Mouse (Mus musculus) erythroid progenitor cell, adult 5-6 weeks (primary cell): ENCODE results near the gene Etfa. TPM values are rescaled to one million over a fixed set of nuclear protein-coding genes. Genes with fewer than 3 reads are reported as not detected.

Source experiments
- ATAC-seq: replicated peaks from 2 replicates; pipeline ENCODE4 v1.8.0; 2016; ENCODE audit warnings: moderate number of reproducible peaks, mild to moderate bottlenecking, moderate TSS enrichment, inconsistent platforms; ENCODE audit not compliant: poor library complexity, low FRiP score, severe bottlenecking
- total RNA-seq, 2 experiments: library from RNA; stranded (forward) in 1 of 2; stranded (reverse) in 1 of 2; fragments of 150-400 nt in 1 of 2; fragments of 186-747, 209-891 nt in 1 of 2; gene quantifications; 2 replicates each; pipeline versions ENCODE4 v1.2.3 to v1.2.4; 2015 to 2017; ENCODE audit warnings: low replicate concordance in 2 of 2

The Etfa gene
- total RNA-seq, 2 experiments from 2014 or later, result 40.6 to 54.1 TPM

DNA sequence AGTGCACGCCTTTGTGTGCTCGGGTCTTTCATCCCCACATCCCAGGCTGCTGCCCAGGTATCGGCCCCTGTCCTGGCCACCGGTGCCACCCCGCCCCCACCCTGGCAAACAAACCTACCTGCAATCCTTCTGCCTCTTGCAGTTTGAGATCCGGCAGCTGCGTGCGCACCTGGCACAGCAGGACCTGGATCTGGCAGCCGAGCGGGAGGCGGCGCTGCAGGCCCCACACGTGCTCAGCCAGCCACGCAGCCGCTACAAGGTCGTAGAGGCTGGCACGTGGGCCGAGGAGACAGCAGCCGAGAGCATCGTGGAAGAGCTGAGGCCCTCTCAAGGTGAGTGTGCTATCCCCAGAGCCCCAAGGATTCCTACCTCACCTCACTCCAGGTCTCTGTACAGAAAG lies 81.9 kb downstream of the Etfa start:
- no peak for ATAC-seq

DNA sequence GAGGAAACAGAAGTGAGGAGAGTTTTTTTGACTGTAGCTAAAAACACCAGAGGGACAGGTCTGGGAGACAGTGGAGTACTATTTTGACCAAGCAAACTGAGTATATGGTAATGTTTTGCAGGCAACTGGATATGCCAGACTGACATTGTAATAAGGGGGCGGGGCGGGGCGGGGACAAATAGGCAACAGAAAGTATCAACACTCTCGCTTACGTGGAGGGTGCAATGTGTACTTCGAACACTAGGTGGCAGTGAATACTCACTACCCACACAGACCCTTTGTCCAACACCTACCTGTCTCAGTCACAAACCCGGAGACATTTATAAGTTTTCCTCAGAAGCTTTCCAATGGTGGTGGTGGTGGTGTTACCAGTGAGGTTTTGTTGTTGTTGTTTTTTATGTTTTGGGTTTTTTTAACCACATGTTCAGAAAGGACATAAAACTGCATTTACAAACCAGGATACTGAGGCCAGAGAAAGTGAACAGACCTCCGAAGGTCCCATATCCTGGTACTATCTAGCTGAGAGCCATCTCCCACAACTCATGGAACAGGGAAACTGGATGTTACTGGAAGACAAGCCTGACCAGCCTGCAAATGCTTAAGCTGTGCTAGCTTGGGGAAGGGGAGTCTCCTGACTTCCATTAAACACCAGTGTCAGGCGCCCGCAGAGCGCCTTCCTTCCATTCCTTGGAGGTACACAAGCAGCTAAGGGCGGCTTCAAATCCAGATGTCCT lies 82.6 kb downstream of the Etfa start:
- no peak for ATAC-seq

DNA sequence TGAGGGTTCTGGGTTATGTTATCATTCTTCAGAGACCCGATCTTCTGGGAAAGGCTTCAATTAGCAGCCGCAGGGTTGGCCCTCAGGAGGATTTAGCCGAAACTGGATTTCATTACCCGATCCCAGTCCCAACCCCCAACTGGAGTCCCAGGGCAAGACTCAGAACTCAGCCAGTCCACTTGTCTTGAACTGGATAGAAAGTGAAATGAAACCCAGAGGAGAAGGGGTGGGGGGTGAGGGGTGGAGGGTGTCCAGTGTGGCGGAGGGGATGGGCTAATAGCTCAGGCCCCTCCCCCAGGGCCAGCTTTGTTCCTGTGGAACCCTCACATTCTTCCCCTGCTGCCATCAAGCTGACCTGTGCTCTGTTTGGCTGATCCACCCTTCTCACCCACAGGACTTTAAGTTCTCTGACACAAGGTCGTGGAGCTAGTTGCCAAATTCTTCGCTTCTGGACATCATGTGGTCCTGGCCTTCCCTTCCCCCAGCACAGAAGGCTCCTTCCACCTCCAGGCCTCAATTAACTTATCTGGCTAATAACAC lies 86.7 kb downstream of the Etfa start:
- no peak for ATAC-seq

DNA sequence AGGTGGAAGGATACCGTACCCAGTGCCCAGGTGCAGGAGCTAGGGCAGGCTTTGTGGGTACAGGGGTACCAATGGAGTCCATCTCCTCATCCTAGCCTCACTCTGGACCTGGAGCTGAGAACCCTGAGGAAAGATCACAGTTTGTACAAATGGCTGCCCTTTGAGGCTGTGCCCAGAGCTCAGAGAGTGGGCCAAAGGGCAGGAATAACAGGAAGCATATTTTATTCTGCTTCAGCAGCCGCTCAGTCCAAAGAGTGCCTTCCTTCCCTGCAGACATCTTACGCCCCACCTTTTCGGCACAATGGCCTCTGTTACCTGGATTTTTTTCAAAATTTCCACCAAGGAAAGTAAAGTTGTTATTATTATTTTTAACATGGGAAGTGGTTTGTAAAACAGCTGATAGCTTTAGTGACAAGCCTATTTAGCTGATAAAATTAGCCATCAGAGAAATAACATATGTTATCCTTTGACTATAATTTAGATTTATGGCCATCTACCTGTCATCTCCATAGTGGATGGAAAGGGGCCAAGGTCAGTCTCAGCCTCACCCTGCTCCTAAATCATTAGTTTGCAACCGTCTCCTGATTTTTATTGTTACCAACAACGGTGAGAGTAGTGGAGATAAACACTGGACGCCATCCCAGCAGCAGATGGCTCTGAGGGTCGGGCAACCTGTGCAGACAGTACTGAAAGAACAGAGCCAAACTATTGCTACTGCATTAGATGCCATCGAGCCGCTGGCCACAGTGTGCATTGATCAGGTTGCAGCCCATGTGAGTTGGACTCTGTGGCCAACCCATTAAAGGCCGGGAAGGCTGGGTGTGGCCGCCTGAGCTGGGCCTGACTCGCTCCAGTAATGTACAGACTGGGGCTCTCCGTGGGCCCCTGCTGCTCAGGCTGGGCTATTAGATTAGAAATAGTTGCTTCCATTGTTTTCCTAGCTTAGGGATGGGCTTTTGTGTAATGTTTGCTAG lies 88.3 kb downstream of the Etfa start:
- ATAC-seq, result no peak

DNA sequence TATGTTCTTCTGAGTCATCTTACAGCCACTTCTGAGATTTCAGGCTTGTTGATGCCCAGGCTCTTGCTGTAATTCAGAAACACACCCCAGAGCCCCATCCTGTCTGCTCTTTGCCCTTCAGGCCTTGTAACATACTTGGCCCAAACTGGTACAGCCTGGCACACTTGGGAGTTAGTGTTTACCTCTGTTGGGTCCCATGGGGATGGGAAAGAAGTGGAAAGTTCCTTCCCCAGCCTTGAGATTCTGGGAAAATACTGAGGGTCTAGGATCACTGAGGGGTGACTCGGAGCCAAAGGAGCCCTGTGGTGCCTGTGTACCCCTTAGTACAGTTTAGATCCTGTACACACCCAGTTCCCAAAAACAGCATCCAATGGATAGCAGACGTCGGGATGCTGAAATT lies 90.3 kb downstream of the Etfa start:
- no peak for ATAC-seq

DNA sequence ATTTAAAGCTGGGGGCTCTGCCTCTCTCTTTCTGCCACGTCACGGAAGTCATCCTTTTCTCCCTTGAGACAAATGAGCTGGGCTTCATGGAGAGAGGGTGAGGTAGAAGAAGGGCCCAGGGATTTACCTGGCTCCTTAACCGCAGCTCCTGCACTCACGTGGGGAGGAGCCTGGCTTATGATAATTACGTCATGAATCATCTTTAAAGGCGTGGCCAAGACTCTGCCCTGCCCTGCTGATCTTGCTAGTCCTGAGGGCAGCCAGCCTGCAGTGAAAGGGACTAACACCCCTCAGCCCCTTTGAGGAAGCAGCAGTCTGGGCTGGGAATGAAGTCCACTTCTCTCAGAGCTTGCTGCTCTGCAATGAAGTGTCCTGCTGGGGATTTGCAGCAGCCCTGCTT lies 100.9 kb downstream of the Etfa start:
- ATAC-seq, result no peak

DNA sequence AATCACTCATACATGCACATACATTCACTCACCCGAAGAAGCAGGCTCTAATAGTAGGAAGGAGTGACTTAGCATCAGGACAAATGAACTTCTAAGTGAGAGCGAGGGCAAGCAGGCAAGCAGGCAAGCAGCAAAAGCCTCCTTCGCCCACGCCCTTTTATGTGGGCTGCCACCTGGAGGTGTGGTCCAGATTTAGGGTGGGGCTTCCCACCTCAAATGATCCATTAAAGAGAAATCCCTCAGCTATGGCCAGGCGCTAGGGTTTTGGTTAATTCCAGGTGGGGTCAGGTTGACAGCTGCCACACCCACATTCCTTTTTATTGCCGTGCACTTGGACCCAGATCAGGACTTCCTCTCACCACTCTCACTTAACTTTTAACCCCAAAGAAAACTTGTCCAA lies 101.6 kb downstream of the Etfa start:
- no peak for ATAC-seq

DNA sequence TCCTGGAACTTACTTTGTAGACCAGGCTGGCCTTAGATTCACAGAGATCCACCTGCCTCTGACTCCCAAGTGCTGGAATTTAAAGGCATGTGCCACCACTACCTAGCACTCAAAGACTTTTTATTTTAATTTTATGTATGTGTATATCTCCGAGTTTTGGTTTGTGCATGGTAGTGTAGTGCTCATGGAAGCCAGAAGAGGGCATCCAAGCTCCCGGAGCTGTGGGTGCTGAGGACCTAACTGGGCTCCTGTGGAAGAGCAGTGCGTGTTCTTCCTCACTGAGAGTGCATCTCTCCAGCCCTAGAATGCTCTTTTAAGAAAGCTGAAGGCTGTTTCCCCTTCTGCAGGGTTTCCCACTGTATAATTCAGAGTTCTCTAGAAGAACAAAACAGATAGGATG lies 102.2 kb downstream of the Etfa start:
- no peak for ATAC-seq

DNA sequence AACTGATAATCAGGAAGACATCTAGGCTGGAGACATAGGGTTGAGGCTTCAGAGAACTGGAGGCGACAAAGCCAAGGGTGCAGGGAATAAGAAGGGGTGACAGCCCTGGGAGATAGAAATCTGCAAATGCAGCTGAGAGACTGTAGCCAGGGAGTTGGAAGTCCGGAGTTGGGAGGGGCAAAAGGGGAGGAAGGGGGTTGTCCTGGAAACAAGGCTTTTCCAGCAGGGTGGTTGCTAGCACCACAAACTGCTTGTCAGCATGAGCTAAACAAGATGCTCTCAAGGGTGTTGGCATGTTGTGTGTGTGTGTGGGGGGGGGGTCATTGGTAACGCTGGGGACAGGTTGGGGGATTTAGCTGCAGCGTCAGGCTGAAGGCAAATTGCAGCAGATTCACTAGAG lies 103.2 kb downstream of the Etfa start:
- no peak for ATAC-seq

DNA sequence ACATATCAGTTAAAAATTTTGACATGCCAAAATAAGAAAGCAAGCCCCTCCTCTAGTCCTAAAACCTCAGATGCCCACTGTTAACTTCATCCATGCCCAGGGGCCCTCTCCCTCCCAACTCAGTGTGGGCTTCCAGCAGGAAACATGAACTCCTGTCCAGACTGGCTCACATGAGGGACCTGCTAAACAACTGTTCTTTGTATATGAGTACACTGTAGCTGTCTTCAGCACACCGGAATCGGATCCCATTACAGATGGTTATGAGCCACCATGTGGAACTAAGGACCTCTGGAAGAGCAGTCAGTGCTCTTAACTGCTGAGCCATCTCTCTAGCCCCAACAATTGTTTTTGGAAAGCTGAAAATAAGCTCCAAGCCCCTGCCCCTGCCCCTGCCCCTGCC lies 105.3 kb downstream of the Etfa start:
- no peak for ATAC-seq

DNA sequence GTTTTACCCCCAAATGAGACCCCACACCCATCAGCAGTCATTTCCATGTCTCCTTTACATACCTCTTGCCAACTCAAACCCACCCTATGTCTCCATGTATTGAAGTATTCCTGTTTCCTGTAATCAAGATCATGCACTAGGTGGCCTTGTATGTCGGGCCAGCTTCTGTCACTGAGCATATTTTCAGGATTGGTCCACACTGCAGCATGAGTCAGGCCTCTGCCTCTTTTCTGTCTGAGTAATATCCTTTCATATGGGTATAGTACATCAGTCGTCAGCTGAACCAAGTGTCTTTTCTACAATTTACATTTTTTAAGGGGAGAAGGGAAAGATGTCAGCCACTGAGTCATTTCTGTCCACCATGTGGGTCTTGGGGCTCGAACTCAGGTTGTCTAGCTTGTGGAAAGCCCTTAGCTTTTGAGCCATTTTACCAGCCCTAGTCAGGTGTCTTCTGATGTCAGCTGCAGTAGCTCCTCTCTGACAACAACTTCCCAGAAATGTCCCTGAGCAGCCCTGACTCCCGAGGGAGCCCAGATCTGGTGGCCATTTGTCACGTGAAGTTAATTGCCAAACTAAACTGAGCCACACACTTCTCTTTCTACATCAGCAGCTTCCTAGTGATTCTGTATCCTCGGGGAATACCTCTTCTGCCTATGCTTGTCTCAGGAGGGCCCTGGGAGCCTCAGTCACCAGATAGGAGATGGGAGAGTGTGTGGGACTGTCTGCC lies 106.9 kb downstream of the Etfa start:
- ATAC-seq, result no peak

Other genes with a start within 250 kb of the Etfa start
- 1.7 and 3.6 TPM in 2 replicates for gene Nrg4, start 185.4 kb downstream of the Etfa start, total RNA-seq (2015; ENCODE audit: low replicate concordance)
- 2.3 and 2.7 TPM in 2 replicates for gene Nrg4, start 185.4 kb downstream of the Etfa start, total RNA-seq (2017; ENCODE audit: low replicate concordance)
- gene Tmem266, start 185.3 kb downstream of the Etfa start, total RNA-seq (2015; ENCODE audit: low replicate concordance), result not detected in 2 replicates
- gene Tmem266, start 185.3 kb downstream of the Etfa start, total RNA-seq (2017; ENCODE audit: low replicate concordance), result not detected in 2 replicates
- not detected in 2 replicates for gene Isl2, start 26.4 kb upstream of the Etfa start, total RNA-seq (2015; ENCODE audit: low replicate concordance)
- not detected in 2 replicates for gene Isl2, start 26.4 kb upstream of the Etfa start, total RNA-seq (2017; ENCODE audit: low replicate concordance)